Mouse (Mus musculus) megakaryocyte, embryonic 14.5 days (primary cell): ENCODE measurements around the gene Mamdc4. TPM values are rescaled to one million over a fixed set of nuclear protein-coding genes. Genes with fewer than 3 reads are reported as not detected.

Experiments used
- H3K27me3 ChIP-seq: replicated peaks from 2 replicates; pipeline ENCODE3; 2012; ENCODE audit warnings: inconsistent platforms
- H3K36me3 ChIP-seq: replicated peaks from 2 replicates; pipeline ENCODE3; 2012; ENCODE audit warnings: low read length, inconsistent platforms, mixed read lengths
- H3K4me1 ChIP-seq: 2 replicates; pipeline ENCODE4 v1.6.1; 2012; ENCODE audit warnings: inconsistent platforms
- H3K4me3 ChIP-seq: replicated peaks from 2 replicates; pipeline ENCODE3; 2012; ENCODE audit warnings: moderate library complexity, mild to moderate bottlenecking, inconsistent platforms
- H3K9me3 ChIP-seq: 2 replicates; pipeline ENCODE4 v1.6.1; 2012; ENCODE audit warnings: inconsistent platforms
- FLI1 ChIP-seq: IDR thresholded peaks from 2 replicates; pipeline ENCODE4 v1.6.1; 2012; ENCODE audit warnings: low read length, inconsistent platforms, mixed read lengths
- GATA1 ChIP-seq: IDR thresholded peaks from 3 replicates; pipeline ENCODE4 v1.6.1; 2012; ENCODE audit warnings: mixed read lengths, low read length, inconsistent platforms, borderline replicate concordance
- polyA plus RNA-seq: library from polyadenylated mRNA; stranded (reverse); fragments of >175 nt; gene quantifications from 2 replicates; pipeline ENCODE4 v1.2.3, GENCODE M21; 2012; ENCODE audit warnings: low replicate concordance; ENCODE audit not compliant: insufficient read depth

The Mamdc4 gene
- polyA plus RNA-seq, 1 experiment: 0.75 TPM

- TF ChIP-seq GATA1 (no peak), FLI1 (no peak)
- Histone ChIP-seq H3K36me3 (peaks cover 56% of the 10 kb centered on the region), H3K9me3 (peaks cover 18% of the 10 kb centered on the region), H3K4me1 (peaks cover 47% of the 10 kb centered on the region), H3K4me3 (no peak overlapping the region), H3K27me3 (peaks cover 32% of the 10 kb centered on the region)
These were observed 8.5 kb upstream of the Mamdc4 start for GRCm38 (mm10) chr2:25583120-25583481.

- Histone ChIP-seq H3K4me3 (no peak overlapping the region), H3K9me3 (peaks cover 23% of the 10 kb centered on the region), H3K4me1 (peaks cover 52% of the 10 kb centered on the region), H3K36me3 (peaks cover 51% of the 10 kb centered on the region), H3K27me3 (peaks cover 38% of the 10 kb centered on the region)
- TF ChIP-seq GATA1: no peak
- no peak for TF ChIP-seq FLI1
These were observed 7.9 kb upstream of the Mamdc4 start for GRCm38 (mm10) chr2:25582466-25583119.

GRCm38 (mm10) chr2:25581901-25582301 lies 7.3 kb upstream of the Mamdc4 start:
- Histone ChIP-seq H3K4me3 (peak overlapping the region; percentile 90), H3K36me3 (peaks cover 44% of the 10 kb centered on the region), H3K4me1 (peaks cover 59% of the 10 kb centered on the region), H3K9me3 (peaks cover 30% of the 10 kb centered on the region), H3K27me3 (peaks cover 44% of the 10 kb centered on the region)
- TF ChIP-seq FLI1 (no peak), GATA1 (no peak)

GRCm38 (mm10) chr2:25581294-25581864 lies 6.7 kb upstream of the Mamdc4 start, which contains the start of gene Ajm1:
Ajm1 (minus strand) TSS chr2:25581757.
- peaks cover 59% of the 10 kb centered on the region for H3K4me1 ChIP-seq
- TF ChIP-seq GATA1: no peak
- no peak for TF ChIP-seq FLI1
- H3K4me3 ChIP-seq: peak within 1 kb of the TSS; percentile 90
- peaks cover 39% of the 10 kb centered on the region for H3K36me3 ChIP-seq
- peaks cover 36% of the 10 kb centered on the region for H3K9me3 ChIP-seq
- peaks cover 50% of the 10 kb centered on the region for H3K27me3 ChIP-seq

GRCm38 (mm10) chr2:25580621-25581101 lies 6.0 kb upstream of the Mamdc4 start:
- peaks cover 61% of the 10 kb centered on the region for H3K4me1 ChIP-seq
- peak overlapping the region; percentile 8 for H3K4me3 ChIP-seq
- peaks cover 57% of the 10 kb centered on the region for H3K27me3 ChIP-seq
- H3K36me3 ChIP-seq: peaks cover 33% of the 10 kb centered on the region
- TF ChIP-seq FLI1: no peak
- no peak for TF ChIP-seq GATA1
- peaks cover 39% of the 10 kb centered on the region for H3K9me3 ChIP-seq

GRCm38 (mm10) chr2:25579737-25580460 lies 5.3 kb upstream of the Mamdc4 start:
- peaks cover 25% of the 10 kb centered on the region for H3K36me3 ChIP-seq
- H3K27me3 ChIP-seq: peaks cover 61% of the 10 kb centered on the region
- TF ChIP-seq GATA1: no peak
- TF ChIP-seq FLI1: no peak
- H3K9me3 ChIP-seq: peaks cover 39% of the 10 kb centered on the region
- H3K4me1 ChIP-seq: peaks cover 68% of the 10 kb centered on the region
- peak overlapping the region; percentile 69 for H3K4me3 ChIP-seq

- H3K36me3 ChIP-seq: peaks cover 17% of the 10 kb centered on the region
- TF ChIP-seq FLI1: no peak
- TF ChIP-seq GATA1: no peak
- H3K4me3 ChIP-seq: peak overlapping the region; percentile 76
- H3K9me3 ChIP-seq: peaks cover 39% of the 10 kb centered on the region
- H3K4me1 ChIP-seq: peaks cover 77% of the 10 kb centered on the region
- H3K27me3 ChIP-seq: peaks cover 61% of the 10 kb centered on the region
These were observed 4.4 kb upstream of the Mamdc4 start for GRCm38 (mm10) chr2:25578796-25579736.

- TF ChIP-seq FLI1: no peak
- TF ChIP-seq GATA1: no peak
- Histone ChIP-seq H3K36me3 (peaks cover 8% of the 10 kb centered on the region), H3K9me3 (peaks cover 39% of the 10 kb centered on the region), H3K4me1 (peaks cover 86% of the 10 kb centered on the region), H3K27me3 (peaks cover 61% of the 10 kb centered on the region), H3K4me3 (peak overlapping the region; percentile 86)
These were observed 3.5 kb upstream of the Mamdc4 start for GRCm38 (mm10) chr2:25577951-25578795.
